Mouse (Mus musculus) limb, embryonic 14.5 days (tissue): ENCODE measurements around the gene Tnk1. TPM values are rescaled to one million over a fixed set of nuclear protein-coding genes. Genes with fewer than 3 reads are reported as not detected.

Experiments used
- ATAC-seq: fragments of 200-750 bp; cut with Nextera tagmentation; 2 replicates; pipeline ENCODE4 v1.8.0; 2017; ENCODE audit warnings: low read depth, moderate number of reproducible peaks, moderate TSS enrichment; ENCODE audit not compliant: low FRiP score
- DNase-seq: peaks from one replicate; pipeline ENCODE4 v3.0.0-alpha.2; 2015; ENCODE audit warnings: low spot score
- H3K27ac ChIP-seq: fragments of 300-500 bp; sonication (generic); replicated peaks from 2 replicates; pipeline ENCODE4 v1.5.1; 2014; ENCODE audit warnings: low read depth, mild to moderate bottlenecking, low read length, moderate library complexity, mixed read lengths
- H3K27me3 ChIP-seq: fragments of 300-500 bp; sonication (generic); 2 replicates; pipeline ENCODE4 v1.6.1; 2014; ENCODE audit warnings: low read length, mixed read lengths; ENCODE audit not compliant: control insufficient read depth, insufficient read depth
- H3K36me3 ChIP-seq: fragments of 300-500 bp; sonication (generic); 2 replicates; pipeline ENCODE4 v1.6.1; 2014; ENCODE audit warnings: mild to moderate bottlenecking, low read length, moderate library complexity, mixed read lengths; ENCODE audit not compliant: control insufficient read depth, insufficient read depth
- H3K4me1 ChIP-seq: fragments of 300-500 bp; sonication (generic); 2 replicates; pipeline ENCODE4 v1.6.1; 2014; ENCODE audit warnings: antibody characterized with exemption, low read length, mixed read lengths; ENCODE audit not compliant: control insufficient read depth, insufficient read depth
- H3K4me2 ChIP-seq: fragments of 300-500 bp; sonication (generic); replicated peaks from 2 replicates; pipeline ENCODE4 v1.6.1; 2014; ENCODE audit warnings: low read depth, mild to moderate bottlenecking, low read length, moderate library complexity; ENCODE audit not compliant: severe bottlenecking
- H3K4me3 ChIP-seq: fragments of 300-500 bp; sonication (generic); replicated peaks from 2 replicates; pipeline ENCODE4 v1.5.1; 2014; ENCODE audit warnings: low read length
- H3K9ac ChIP-seq: fragments of 300-500 bp; sonication (generic); 2 replicates; pipeline ENCODE4 v1.6.1; 2014; ENCODE audit warnings: mild to moderate bottlenecking, low read depth, low read length, moderate library complexity; ENCODE audit not compliant: severe bottlenecking
- H3K9me3 ChIP-seq: fragments of 300-500 bp; sonication (generic); 2 replicates; pipeline ENCODE4 v1.6.1; 2016; ENCODE audit warnings: low read length; ENCODE audit not compliant: control insufficient read depth
- POLR2A ChIP-seq: fragments of 200-500 bp; IDR thresholded peaks from 2 replicates; pipeline ENCODE4 v1.8.0; 2012; ENCODE audit warnings: inconsistent platforms, mild to moderate bottlenecking, moderate library complexity, borderline replicate concordance; ENCODE audit not compliant: insufficient read depth, insufficient read length; ENCODE audit errors: extremely low read depth
- WGBS: fragments of 180-500 bp; shearing (Covaris S2); extraction: QIAGEN DNeasy Blood & Tissue Kit; methylation state at CpG from one replicate; pipeline ENCODE4 v1.1.7; 2014; 5-methylcytosine and 5-hydroxymethylcytosine counted together
- polyA plus RNA-seq, 2 experiments: library from polyadenylated mRNA; depleted of rRNA in 1 of 2; stranded (reverse) in 1 of 2; unstranded in 1 of 2; fragments of >200 nt; fragmentation: Nextera tagmentation in 1 of 2; extraction: Ambion mirVana in 1 of 2; gene quantifications; 2 replicates each; pipeline versions ENCODE4 v1.2.1 to v1.2.3; 2012 to 2014

Gene Tnk1
- polyA plus RNA-seq, 2 experiments, result 2.8 to 3.3 TPM

GRCm38 (mm10) chr11:69816520-69816919, 42.0 kb downstream of the Tnk1 start:
- Histone ChIP-seq H3K27me3 (no peaks in the 10 kb centered on the region), H3K27ac (no peak overlapping the region), H3K36me3 (no peaks in the 10 kb centered on the region), H3K9me3 (0 out of 2 replicates have a peak, but pooled peaks cover 8% of the 10 kb centered on the region), H3K4me2 (no peak overlapping the region), H3K4me3 (no peak overlapping the region), H3K4me1 (no peaks in the 10 kb centered on the region), H3K9ac (no peak overlapping the region)
- DNase-seq (no peak), ATAC-seq (no peak)
- 91% methylated on average over 12 of the region's 12 CpGs for WGBS
- no peak for TF ChIP-seq POLR2A

DNA sequence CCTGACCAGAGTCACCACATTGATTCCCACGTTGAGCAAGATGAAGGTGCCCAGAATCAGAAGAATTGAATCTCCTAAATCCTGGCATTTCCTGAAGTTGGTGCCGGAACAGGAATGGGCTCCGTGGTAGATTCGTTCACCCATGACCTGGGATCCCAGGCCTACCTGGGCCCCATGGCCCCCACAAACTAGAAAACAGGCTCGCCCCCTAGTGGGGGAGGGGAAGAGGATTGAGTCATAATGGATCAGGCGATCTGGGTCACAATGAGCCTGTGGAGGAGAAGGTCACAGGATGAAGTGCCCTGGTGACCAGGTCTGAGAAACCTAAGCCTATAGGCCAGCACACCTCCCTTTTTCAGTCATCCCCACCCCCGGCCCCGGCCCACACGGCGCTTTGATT, 43.4 kb downstream of the Tnk1 start, which contains the start of gene Gm39566:
Gene Gm39566, minus strand, starts transcription at position 144 of the 400 bp plus-strand sequence.
- 64% methylated on average over 10 of the region's 10 CpGs for WGBS
- H3K9me3 ChIP-seq, result 0 out of 2 replicates have a peak, but pooled peaks cover 8% of the 10 kb centered on the region
- no peak within 1 kb of the TSS for H3K4me3 ChIP-seq
- no peak within 1 kb of the TSS for H3K4me2 ChIP-seq
- H3K4me1 ChIP-seq, result no peaks in the 10 kb centered on the region
- H3K27ac ChIP-seq, result no peak within 1 kb of the TSS
- H3K27me3 ChIP-seq, result no peaks in the 10 kb centered on the region
- no peaks in the 10 kb centered on the region for H3K36me3 ChIP-seq
- ATAC-seq (no peak), DNase-seq (no peak)
- no peak for TF ChIP-seq POLR2A
- H3K9ac ChIP-seq, result no peak within 1 kb of the TSS

DNA sequence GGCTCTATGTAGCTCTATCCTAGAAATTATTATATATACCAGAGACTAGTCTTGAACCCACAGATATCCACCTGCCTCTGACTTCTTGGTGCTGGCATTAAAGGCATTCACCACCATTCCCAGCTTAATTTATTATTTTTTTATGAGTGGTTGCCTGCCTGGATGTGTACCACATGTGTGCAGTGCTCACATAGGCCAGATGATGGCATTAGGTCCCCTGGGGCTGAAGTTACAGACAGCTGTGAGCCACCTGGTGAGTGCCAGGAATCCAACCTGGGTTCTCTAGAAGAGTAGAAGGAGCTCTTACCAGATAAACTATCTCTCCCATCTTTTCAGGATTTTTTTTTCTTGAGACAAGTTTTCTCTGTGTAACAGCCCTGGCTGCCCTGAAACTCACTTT, 48.2 kb downstream of the Tnk1 start:
- Histone ChIP-seq H3K27me3 (peaks cover 11% of the 10 kb centered on the region), H3K4me1 (peaks cover under 1% of the 10 kb centered on the region; the same call in 1 of the 2 replicates), H3K9me3 (no peaks in the 10 kb centered on the region), H3K9ac (no peak overlapping the region), H3K36me3 (no peaks in the 10 kb centered on the region), H3K4me3 (no peak overlapping the region), H3K4me2 (no peak overlapping the region), H3K27ac (no peak overlapping the region)
- TF ChIP-seq POLR2A, result no peak
- DNase-seq (no peak), ATAC-seq (no peak)

DNA sequence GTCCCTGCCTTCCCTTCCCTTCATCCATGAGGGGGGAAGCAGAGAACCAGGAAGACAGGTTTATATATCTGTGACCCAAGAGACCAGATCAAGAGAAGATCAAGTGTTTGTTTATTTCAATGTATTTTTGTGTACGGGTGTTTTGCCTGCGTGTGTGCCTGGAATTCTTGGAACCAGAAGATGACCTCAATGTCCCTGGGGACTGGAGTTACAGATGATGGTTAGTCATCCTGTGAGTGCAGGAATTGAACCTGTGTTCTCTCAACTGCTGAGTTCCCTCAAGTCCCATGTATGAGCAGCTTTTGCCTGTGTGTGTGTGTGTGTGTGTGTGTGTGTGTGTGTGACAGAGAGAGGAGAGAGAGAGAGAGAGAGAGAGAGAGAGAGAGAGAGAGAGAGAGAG, 50.9 kb downstream of the Tnk1 start:
- H3K9ac ChIP-seq, result no peak overlapping the region
- H3K4me3 ChIP-seq, result no peak overlapping the region
- H3K9me3 ChIP-seq, result no peaks in the 10 kb centered on the region
- ATAC-seq (no peak), DNase-seq (no peak)
- WGBS, result 83% methylated on average over 2 of the region's 2 CpGs
- peaks cover 25% of the 10 kb centered on the region for H3K4me1 ChIP-seq
- H3K27ac ChIP-seq, result no peak overlapping the region
- H3K36me3 ChIP-seq, result no peaks in the 10 kb centered on the region
- TF ChIP-seq POLR2A, result no peak
- H3K27me3 ChIP-seq, result peaks cover 36% of the 10 kb centered on the region
- no peak overlapping the region for H3K4me2 ChIP-seq

DNA sequence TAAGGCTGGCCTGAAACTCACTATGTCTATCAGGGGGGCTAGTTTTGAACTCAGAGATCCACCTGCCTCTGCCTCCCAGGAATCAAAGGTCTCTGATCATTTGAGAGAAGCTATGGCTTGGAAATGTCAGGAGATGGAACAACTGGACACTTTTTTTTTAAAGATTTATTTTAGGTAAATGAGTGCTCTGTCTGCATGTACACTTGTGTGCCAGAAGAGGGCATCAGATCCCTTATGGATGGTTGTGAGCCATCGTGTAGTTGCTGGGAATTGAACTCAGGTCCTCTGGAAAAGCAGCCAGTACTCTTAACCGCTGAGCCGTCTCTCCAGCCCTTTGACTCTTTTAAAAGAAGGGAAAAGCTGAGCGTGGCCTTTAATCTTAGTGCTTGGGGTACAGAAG, 52.2 kb downstream of the Tnk1 start:
- H3K4me3 ChIP-seq, result no peak overlapping the region
- no peak overlapping the region for H3K9ac ChIP-seq
- peaks cover 37% of the 10 kb centered on the region for H3K4me1 ChIP-seq
- 76% methylated on average over 4 of the region's 4 CpGs for WGBS
- peaks cover 47% of the 10 kb centered on the region for H3K27me3 ChIP-seq
- no peak for DNase-seq
- no peak overlapping the region for H3K27ac ChIP-seq
- no peak for TF ChIP-seq POLR2A
- no peak for ATAC-seq
- no peaks in the 10 kb centered on the region for H3K36me3 ChIP-seq
- no peaks in the 10 kb centered on the region for H3K9me3 ChIP-seq
- no peak overlapping the region for H3K4me2 ChIP-seq
